Mouse (Mus musculus) kidney, embryonic 16.5 days (tissue): Measurements from ENCODE around the gene Plekha6. TPM values are rescaled to one million over a fixed set of nuclear protein-coding genes. Genes with fewer than 3 reads are reported as not detected.

Experiments used
- ATAC-seq: fragments of 200-750 bp; cut with Nextera tagmentation; 2 replicates; pipeline ENCODE4 v1.8.0; 2017; ENCODE audit warnings: moderate TSS enrichment; ENCODE audit not compliant: low FRiP score, low TSS enrichment
- H3K27ac ChIP-seq: fragments of 300-500 bp; sonication (generic); 2 replicates; pipeline ENCODE4 v1.5.1; 2014; ENCODE audit warnings: low read length
- H3K27me3 ChIP-seq: fragments of 300-500 bp; sonication (generic); 2 replicates; pipeline ENCODE4 v1.6.1; 2014; ENCODE audit warnings: low read length, control low read depth, mixed read lengths; ENCODE audit not compliant: insufficient read depth
- H3K36me3 ChIP-seq: fragments of 300-500 bp; sonication (generic); 2 replicates; pipeline ENCODE4 v1.6.1; 2014; ENCODE audit warnings: low read length, control low read depth, mixed read lengths; ENCODE audit not compliant: insufficient read depth
- H3K4me1 ChIP-seq: fragments of 300-500 bp; sonication (generic); 2 replicates; pipeline ENCODE4 v1.6.1; 2014; ENCODE audit warnings: low read length, control low read depth, mixed read lengths; ENCODE audit not compliant: insufficient read depth
- H3K4me2 ChIP-seq: fragments of 300-500 bp; sonication (generic); replicated peaks from 2 replicates; pipeline ENCODE4 v1.6.1; 2014; ENCODE audit warnings: low read depth, low read length
- H3K4me3 ChIP-seq: fragments of 300-500 bp; sonication (generic); 2 replicates; pipeline ENCODE4 v1.5.1; 2014; ENCODE audit warnings: mild to moderate bottlenecking, low read length
- H3K9ac ChIP-seq: fragments of 300-500 bp; sonication (generic); replicated peaks from 2 replicates; pipeline ENCODE4 v1.6.1; 2014; ENCODE audit warnings: low read length
- H3K9me3 ChIP-seq: fragments of 300-500 bp; sonication (generic); 2 replicates; pipeline ENCODE4 v1.6.1; 2016; ENCODE audit warnings: low read length, control low read depth
- WGBS: fragments of 180-500 bp; shearing (Covaris S2); extraction: QIAGEN DNeasy Blood & Tissue Kit; methylation state at CpG from one replicate; pipeline ENCODE4 v1.1.7; 2014; 5-methylcytosine and 5-hydroxymethylcytosine counted together
- polyA plus RNA-seq: library from polyadenylated mRNA; unstranded; fragments of >200 nt; fragmentation: Nextera tagmentation; extraction: Ambion mirVana; gene quantifications from 2 replicates; pipeline ENCODE4 v1.2.1, GENCODE M21; 2015

The Plekha6 gene
- polyA plus RNA-seq, 1 experiment from 2014 or later: 9.7 TPM

DNA sequence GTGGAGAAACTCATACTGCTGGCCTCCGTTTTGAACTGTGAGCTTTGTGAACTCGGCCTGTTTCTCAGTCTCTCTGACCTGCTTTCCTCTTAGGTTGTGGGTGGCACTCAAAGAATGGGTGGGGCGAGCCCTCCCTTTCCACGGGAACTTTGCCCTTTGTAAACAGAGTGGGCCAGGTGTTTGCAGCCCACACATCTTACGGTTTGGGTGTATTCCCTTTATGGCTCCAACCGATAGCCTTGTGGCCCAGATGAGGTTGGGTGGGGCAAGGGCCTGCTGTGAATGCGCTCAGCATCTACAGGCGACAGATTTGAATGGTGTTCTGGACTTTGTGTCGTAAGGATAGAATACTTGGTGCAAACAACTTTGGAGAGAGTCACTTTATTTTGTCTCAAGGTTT is 26.5 kb downstream of the Plekha6 start:
- Histone ChIP-seq H3K4me2 (no peak overlapping the region), H3K4me1 (peaks cover 11% of the 10 kb centered on the region), H3K27ac (no peak overlapping the region), H3K9ac (no peak overlapping the region), H3K9me3 (no peaks in the 10 kb centered on the region), H3K4me3 (no peak overlapping the region), H3K27me3 (no peaks in the 10 kb centered on the region; the same call in 1 of the 2 replicates), H3K36me3 (no peaks in the 10 kb centered on the region)
- 69% methylated on average over 9 of the region's 9 CpGs for WGBS
- no peak for ATAC-seq

DNA sequence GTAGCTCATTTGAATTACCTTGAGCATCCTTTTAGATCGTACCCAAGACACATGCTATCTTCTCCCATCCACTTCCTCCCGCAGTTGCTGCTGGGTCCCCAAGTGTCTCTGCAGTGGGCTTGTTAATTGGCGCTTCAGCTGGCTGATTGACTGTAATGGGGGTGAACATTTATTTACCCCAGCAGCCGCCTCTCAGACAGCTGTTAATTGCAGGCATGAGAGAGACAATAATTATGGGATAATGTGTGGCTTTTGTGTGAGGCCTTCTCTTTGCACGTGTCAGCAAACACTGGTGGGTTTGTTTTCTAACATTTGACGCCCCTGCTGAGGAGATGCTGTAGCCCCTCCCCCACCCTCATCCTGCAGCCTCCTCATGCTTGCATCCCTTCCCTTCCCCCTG is 32.2 kb downstream of the Plekha6 start:
- Histone ChIP-seq H3K4me2 (no peak overlapping the region), H3K36me3 (no peaks in the 10 kb centered on the region), H3K4me3 (no peak overlapping the region), H3K9me3 (no peaks in the 10 kb centered on the region), H3K4me1 (peaks cover 15% of the 10 kb centered on the region), H3K27me3 (no peaks in the 10 kb centered on the region), H3K9ac (no peak overlapping the region), H3K27ac (no peak overlapping the region)
- WGBS: 44% methylated on average over 6 of the region's 6 CpGs
- ATAC-seq: no peak

- no peak overlapping the region for H3K9ac ChIP-seq
- no peak overlapping the region for H3K27ac ChIP-seq
- H3K4me1 ChIP-seq: peaks cover 20% of the 10 kb centered on the region
- ATAC-seq: no peak
- no peaks in the 10 kb centered on the region for H3K9me3 ChIP-seq
- 67% methylated on average over 6 of the region's 6 CpGs for WGBS
- no peak overlapping the region for H3K4me2 ChIP-seq
- H3K4me3 ChIP-seq: no peak overlapping the region
- H3K36me3 ChIP-seq: no peaks in the 10 kb centered on the region
- no peaks in the 10 kb centered on the region for H3K27me3 ChIP-seq
These were observed 33.3 kb downstream of the Plekha6 start for GRCm38 (mm10) chr1:133197266-133197665.

DNA sequence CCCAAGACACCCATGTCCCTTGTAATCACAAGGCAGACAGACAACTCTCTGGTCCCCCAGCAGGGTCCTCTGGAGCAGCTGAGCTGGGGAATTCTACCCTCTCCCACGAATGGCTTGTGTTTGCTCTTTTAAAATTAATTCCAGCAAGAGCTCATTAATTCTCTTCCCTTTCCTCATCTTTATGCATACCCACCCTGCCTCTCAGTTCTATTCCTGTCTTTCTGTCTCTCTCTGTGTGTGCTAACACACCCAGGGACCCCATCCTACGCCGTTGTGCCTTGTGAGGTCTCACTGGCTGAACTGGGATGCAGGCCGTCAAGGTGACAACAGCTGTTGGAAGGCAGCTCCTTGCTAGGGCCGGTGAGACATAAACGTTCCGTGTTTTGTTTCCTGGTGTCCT is 35.7 kb downstream of the Plekha6 start:
- no peak overlapping the region for H3K4me2 ChIP-seq
- WGBS: 63% methylated on average over 7 of the region's 7 CpGs

DNA sequence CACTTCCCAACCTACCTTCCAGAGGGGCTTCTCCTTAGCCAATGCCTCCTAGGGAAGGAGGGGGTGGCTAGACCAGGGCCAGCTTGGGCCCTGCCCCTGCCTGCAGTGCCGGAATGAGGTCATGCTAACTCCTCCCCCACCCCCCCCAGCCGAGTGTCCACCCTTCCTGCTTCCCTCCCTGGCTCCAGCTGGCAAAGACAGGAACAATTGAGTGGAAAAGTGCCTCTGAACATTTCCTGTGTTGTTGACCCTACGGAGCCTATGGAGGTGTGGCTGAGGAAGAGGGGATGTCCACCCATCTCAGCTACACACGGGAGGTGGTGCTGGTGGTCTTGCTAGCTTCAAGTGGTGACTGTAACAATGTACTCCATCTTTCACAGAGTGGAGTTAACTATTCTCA is 37.5 kb downstream of the Plekha6 start:
- no peak for ATAC-seq
- no peaks in the 10 kb centered on the region; the same call in 1 of the 2 replicates for H3K27me3 ChIP-seq
- H3K36me3 ChIP-seq: no peaks in the 10 kb centered on the region
- H3K4me1 ChIP-seq: peaks cover 28% of the 10 kb centered on the region
- no peaks in the 10 kb centered on the region for H3K9me3 ChIP-seq
- no peak overlapping the region for H3K27ac ChIP-seq
- H3K4me3 ChIP-seq: no peak overlapping the region
- H3K9ac ChIP-seq: no peak overlapping the region
- H3K4me2 ChIP-seq: no peak overlapping the region
- 25% methylated on average over 4 of the region's 4 CpGs for WGBS

More for the DNA sequence above, 35.7 kb downstream of the Plekha6 start:
- Histone ChIP-seq H3K4me3 (no peak overlapping the region), H3K27ac (no peak overlapping the region), H3K9me3 (no peaks in the 10 kb centered on the region), H3K27me3 (no peaks in the 10 kb centered on the region; the same call in 1 of the 2 replicates), H3K9ac (no peak overlapping the region), H3K4me1 (peaks cover 23% of the 10 kb centered on the region), H3K36me3 (no peaks in the 10 kb centered on the region)
- no peak for ATAC-seq

- no peaks in the 10 kb centered on the region for H3K36me3 ChIP-seq
- no peak for ATAC-seq
- no peak overlapping the region for H3K9ac ChIP-seq
- H3K27ac ChIP-seq: peak overlapping the region; percentile 21; the same call in 1 of the 2 replicates
- 45% methylated on average over 2 of the region's 2 CpGs for WGBS
- peaks cover 30% of the 10 kb centered on the region for H3K4me1 ChIP-seq
- H3K4me2 ChIP-seq: no peak overlapping the region
- H3K9me3 ChIP-seq: no peaks in the 10 kb centered on the region
- H3K4me3 ChIP-seq: no peak overlapping the region
- no peaks in the 10 kb centered on the region; the same call in 1 of the 2 replicates for H3K27me3 ChIP-seq
These were observed 39.7 kb downstream of the Plekha6 start for GRCm38 (mm10) chr1:133203701-133204100.

GRCm38 (mm10) chr1:133204341-133204849 is 40.4 kb downstream of the Plekha6 start:
- Histone ChIP-seq H3K4me3 (no peak overlapping the region), H3K36me3 (no peaks in the 10 kb centered on the region), H3K27me3 (no peaks in the 10 kb centered on the region; the same call in 1 of the 2 replicates), H3K9ac (no peak overlapping the region), H3K4me1 (peaks cover 30% of the 10 kb centered on the region), H3K9me3 (no peaks in the 10 kb centered on the region), H3K4me2 (no peak overlapping the region), H3K27ac (peak overlapping the region; percentile 21; the same call in 1 of the 2 replicates)
- peak; percentile 74 for ATAC-seq
- 58% methylated on average over 11 of the region's 11 CpGs for WGBS

DNA sequence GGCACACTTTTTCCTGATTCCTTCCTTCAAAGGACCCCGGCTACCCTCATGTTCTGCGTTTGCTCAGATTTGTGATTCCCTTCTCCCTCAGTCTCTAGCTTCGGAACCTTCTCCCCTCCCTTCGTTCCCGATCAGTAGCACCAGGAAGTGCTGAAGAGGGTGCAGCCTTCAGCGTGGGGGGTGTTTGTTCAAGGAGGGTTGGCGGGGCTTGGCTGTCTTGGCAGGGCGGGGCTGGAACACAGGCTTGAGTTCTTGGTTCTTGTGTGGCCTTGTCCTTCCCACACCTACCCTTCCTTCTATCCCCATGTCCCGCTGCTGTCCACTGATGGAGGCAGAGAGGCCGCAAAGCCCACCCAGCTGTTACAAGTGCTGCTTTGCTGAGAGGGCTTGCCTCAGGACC is 41.0 kb downstream of the Plekha6 start:
- H3K36me3 ChIP-seq: no peaks in the 10 kb centered on the region
- no peak overlapping the region for H3K4me2 ChIP-seq
- no peak overlapping the region for H3K4me3 ChIP-seq
- 56% methylated on average over 10 of the region's 10 CpGs for WGBS
- no peak overlapping the region for H3K9ac ChIP-seq
- H3K27ac ChIP-seq: peak overlapping the region; percentile 21
- H3K27me3 ChIP-seq: no peaks in the 10 kb centered on the region; the same call in 1 of the 2 replicates
- no peaks in the 10 kb centered on the region for H3K9me3 ChIP-seq
- ATAC-seq: no peak
- H3K4me1 ChIP-seq: peaks cover 30% of the 10 kb centered on the region

DNA sequence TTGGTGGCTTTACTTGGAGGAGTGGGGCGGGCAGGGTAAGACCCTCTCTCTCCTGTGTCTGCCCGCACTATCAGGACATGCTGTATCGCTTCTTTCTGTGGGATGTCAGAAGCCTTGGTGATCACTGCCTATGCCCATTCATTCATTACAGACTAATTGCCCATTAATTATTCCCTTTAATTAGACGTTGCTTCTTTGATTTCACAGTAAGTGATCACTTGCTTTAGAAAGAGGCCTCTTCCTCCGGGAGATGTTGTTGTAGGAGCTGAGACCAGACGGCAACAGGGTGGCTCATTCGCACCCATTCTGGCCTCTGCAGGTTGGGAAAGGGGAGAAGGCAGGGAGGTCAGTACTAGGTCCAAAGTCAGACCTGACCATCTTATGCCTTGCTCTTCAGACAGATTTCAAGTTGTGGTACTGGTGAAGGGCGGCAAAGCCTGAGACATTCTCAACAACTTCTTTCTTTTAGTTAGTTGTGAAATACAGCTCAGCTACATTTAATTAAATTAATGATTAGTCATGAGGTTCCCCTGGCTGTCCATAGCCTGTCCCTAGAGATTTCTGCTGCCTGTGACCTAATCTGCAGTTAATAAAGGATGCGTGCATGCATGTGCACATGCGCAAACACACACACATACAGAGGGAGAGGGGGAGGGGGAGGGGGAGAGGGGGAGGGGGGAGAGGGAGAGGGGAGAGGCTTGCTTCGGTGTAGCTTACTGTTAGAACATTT is 44.2 kb downstream of the Plekha6 start:
- Histone ChIP-seq H3K4me2 (no peak overlapping the region), H3K27ac (no peak overlapping the region), H3K4me3 (no peak overlapping the region), H3K4me1 (peaks cover 20% of the 10 kb centered on the region), H3K9ac (no peak overlapping the region), H3K27me3 (no peaks in the 10 kb centered on the region; the same call in 1 of the 2 replicates), H3K9me3 (no peaks in the 10 kb centered on the region), H3K36me3 (no peaks in the 10 kb centered on the region)
- no peak for ATAC-seq
- WGBS: 63% methylated on average over 11 of the region's 11 CpGs

- Histone ChIP-seq H3K4me3 (no peak overlapping the region), H3K36me3 (no peaks in the 10 kb centered on the region), H3K4me1 (peaks cover 17% of the 10 kb centered on the region), H3K9ac (no peak overlapping the region), H3K27ac (no peak overlapping the region), H3K9me3 (no peaks in the 10 kb centered on the region), H3K4me2 (no peak overlapping the region), H3K27me3 (no peaks in the 10 kb centered on the region; the same call in 1 of the 2 replicates)
- WGBS: 83% methylated on average over 11 of the region's 11 CpGs
- no peak for ATAC-seq
These were observed 45.0 kb downstream of the Plekha6 start for GRCm38 (mm10) chr1:133209036-133209435.
